Mouse (Mus musculus): ENCODE data around the gene Cit. TPM values are rescaled to one million over a fixed set of nuclear protein-coding genes. Genes with fewer than 3 reads are reported as not detected.
"Not testable (repeated sequence)": the region's sequence is repeated elsewhere in the genome, so short reads cannot be mapped to it uniquely, and the experiment has no call there.

Cit gene
- total RNA-seq (2015) (21.5 and 29.3 TPM in 2 replicates), total RNA-seq (2017) (22.3 and 49.3 TPM in 2 replicates)

DNA sequence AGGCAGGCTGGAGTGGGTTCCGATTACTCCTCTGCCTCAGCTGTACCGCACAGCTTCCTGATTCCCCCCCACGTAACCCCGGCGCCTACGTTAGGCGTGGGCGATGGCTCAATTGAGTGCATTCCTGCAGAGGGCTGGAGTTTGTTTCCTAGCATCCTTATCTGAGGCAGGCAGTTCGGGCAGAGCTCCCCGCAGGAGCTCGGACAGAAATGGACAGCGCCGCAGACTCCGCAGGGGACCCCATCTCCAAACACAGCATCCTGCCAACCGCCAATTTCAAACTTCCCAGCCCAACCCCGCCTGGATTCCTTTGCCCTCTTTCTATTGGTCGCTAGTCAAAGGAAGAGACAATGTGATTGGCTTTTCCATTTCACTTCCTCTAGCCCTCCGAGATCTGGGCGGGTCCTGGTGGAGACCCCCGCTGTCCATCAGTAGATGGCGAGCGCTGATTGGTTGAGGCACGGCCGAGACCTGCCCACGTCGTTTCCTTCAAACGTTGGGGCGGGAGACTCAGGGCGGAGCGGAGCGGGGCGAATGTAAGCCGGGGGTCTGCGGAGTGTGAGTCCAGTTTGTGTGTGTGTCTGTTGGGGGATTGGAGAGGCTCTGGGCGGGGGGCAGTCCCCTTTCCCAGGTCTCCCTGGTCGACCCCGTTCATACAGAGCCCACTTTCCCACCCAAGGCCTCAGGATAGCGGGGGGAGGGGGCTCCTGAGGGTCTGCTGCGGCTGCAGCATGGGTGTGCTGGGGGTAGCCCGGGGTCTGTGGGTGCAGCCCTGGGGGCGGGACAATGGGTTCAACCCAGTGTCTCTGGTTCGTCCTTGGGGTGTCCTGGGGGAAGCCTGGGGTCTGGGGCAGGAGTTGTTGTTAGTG is at the start of gene Cit:
Gene Cit (plus strand): TSS at position 513 of the 869 bp plus-strand sequence.
- ATAC-seq (replicated peaks; ENCODE audit: poor library complexity): peak; percentile 94

DNA sequence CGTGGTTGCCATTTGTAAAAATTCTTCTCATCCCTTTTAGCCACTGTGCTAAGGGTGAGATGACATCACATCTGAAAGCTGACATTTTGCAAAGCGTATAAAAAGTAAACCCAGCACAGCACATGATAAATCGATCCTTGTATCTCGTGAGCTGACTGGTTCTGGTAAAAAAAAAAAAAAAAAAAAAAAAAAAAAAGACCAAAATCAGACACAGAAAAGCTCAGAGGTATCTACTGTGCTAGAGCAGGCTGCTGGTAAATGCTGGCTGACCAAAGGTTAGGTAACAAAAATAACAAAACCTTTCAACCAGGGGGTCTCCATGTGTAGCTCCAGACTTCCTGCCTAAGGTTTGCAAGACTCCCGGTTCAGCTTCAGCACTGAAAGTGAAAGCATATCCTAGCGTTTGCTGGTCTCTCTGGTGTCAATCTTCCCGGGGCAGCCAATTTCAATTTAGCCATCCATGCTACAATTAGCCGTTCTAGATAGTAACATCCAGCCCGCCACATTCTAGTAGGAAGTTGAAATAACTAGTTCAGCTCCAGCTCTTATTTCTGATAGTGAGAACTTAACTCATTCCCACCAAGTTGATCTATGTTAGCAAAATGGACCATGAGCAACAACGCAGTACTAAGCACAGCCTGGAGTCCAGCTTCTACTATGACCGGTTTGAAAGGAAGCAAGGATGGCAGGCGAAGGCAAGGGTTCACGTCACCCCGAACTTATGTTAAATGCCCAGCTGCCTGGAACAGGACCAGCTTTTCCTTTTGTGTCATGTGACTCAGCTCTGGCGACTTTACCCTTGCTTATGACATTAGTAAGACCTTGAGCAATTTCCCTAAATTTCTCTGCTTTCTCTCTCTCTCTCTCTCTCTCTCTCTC is 45.8 kb upstream of the Cit start:
- ATAC-seq (replicated peaks; ENCODE audit: poor library complexity): peak; percentile 74

DNA sequence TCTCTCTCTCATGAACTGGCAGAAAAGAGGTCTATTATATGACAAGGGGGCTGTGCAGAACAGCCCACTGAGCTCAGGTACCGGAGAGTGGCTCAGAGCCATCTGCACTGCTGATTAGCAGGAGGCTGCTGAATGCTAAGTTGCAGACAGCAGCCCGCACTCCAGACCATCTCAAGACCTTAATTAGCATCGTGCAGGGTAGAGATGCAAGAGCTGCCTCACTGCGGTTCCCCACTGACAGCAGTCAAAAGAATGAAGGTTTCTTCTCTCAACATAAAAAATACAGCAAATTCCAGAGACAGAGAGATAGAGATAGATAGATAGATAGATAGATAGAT is 45.2 kb upstream of the Cit start:
- ATAC-seq (replicated peaks; ENCODE audit: poor library complexity): peak; percentile 64

DNA sequence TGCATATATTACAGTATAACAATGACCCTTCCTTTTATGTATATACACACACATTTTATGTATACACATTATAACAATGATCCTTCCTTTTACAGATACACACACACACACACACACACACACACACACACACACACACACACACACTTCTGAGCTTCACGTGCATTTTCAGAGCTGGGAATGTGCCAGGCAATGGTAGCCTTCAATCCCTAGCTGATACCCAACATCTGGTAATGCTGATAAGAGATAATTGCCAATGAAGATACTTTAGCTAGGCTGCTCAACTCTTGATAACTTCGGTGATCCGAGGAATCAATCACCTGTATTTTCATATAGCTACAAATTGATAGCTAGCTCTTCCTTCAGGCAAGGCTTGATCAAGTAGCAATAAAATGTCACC is 32.8 kb upstream of the Cit start:
- 0 out of 2 replicates have a peak, but pooled peaks have one; percentile 26 for ATAC-seq (replicated peaks; ENCODE audit: poor library complexity)

DNA sequence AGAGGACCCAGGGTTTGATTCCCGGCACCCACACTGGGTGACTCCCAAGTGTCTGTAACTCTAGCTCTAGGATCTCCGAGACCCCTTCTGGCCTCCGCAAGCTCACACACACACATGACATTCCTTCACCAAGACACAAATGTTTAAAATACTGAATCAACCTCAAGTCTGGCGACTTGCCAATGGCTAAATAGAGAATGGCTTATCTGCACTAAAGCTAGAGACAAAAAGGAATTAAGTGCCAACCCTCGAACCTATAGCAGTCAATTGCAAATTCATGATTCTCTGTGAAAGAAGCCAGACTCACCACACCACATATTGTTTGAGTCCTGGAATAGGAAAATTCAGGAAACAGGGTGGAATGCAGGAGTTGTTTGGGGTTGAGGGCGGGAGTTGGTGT is 28.1 kb upstream of the Cit start:
- ATAC-seq (replicated peaks; ENCODE audit: poor library complexity): no peak

DNA sequence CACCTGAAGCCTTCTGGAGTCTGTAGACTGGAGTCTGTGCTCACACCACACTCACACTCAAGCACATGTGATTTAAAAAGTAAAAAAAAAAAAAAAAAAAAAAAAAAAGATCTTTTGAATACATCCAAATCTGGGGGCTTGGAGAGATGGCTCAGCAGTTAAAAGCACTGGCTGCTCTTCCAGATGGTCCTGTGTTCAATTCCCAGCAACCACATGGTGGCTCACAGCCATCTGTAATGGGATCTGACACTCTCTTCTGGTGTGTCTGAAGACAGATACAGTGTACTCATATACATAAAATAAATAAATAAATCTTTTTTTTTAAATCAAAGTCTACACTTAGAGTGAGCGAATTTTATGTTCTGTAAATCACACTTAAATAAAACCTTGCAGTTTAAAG is 27.4 kb upstream of the Cit start:
- ATAC-seq (replicated peaks; ENCODE audit: poor library complexity): not testable (repeated sequence)

DNA sequence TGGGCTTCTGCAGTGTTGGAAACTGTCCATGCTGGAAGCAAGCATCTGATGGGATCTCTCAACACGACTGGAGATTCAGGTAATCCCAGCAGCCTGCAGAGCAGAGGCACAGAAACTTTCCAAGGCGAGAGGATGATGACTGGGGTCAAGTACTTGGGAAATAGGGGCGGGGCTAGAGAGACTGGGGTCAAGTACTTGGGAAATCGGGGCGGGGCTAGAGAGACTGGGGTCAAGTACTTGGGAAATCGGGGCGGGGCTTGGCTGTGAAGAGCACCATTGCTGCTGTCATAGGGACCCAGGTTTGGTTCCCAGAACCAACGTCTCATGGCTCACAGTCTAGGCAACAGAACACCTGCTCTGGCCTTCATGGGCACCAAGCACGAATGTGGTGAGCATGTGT is 25.1 kb upstream of the Cit start:
- ATAC-seq (replicated peaks; ENCODE audit: poor library complexity): peak; percentile 39; the same call in 1 of the 2 replicates

DNA sequence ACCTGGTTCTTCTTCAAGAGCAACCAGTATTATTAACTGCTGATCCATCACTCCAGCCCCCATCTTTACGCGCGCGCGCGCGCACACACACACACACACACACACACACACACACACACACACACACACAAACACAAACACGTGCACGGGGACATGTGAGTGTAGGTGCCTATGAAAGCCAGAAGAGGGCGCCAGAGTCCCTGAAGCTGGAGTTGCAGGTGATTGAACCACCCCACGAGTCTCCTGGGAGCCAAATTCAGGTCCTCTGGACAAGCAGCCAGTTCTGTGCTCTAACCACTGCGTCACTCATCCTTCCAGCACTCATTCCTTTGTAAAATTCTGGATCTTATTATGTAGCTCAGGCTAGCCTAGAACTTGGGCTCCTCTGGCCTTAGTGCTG is 23.9 kb upstream of the Cit start:
- ATAC-seq (replicated peaks; ENCODE audit: poor library complexity): no peak

DNA sequence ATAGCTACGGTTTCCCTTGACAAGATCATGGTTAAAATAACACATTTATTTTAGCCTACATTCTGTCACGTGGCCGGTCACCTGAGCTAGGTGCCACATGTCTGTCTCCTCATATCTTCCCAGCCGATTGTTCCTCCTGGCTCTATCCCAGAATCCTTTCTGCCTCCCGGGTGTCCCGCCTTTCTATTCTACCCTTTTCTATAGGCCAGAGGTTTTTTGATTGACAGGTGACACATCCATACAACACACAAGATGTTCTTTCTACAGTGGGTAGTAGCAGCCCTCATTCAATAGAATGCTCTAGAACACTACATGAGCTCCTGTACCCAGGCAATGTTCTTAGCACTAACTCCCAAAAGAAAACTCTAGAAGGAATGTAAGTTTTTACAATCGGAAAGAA is 23.2 kb upstream of the Cit start:
- ATAC-seq (replicated peaks; ENCODE audit: poor library complexity): no peak

DNA sequence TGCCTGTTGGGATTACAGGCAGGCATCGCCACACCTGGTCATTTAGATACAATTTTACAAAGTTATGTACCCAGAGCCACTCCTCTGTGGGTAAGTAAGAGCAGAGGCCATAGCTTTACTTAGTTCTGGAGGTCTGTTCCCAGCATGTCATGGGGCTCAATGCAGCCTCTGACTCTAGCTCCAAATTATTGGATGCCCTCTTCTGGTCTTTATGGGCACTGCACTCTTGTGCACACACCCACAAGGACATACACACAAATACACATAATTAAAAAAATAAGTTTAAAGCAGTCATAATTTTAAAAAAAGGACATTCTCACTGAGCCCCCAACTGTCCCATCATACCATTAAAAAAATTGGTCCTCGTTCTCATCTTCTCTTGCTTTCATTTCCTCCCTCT is 12.3 kb upstream of the Cit start:
- no peak for ATAC-seq (replicated peaks; ENCODE audit: poor library complexity)

DNA sequence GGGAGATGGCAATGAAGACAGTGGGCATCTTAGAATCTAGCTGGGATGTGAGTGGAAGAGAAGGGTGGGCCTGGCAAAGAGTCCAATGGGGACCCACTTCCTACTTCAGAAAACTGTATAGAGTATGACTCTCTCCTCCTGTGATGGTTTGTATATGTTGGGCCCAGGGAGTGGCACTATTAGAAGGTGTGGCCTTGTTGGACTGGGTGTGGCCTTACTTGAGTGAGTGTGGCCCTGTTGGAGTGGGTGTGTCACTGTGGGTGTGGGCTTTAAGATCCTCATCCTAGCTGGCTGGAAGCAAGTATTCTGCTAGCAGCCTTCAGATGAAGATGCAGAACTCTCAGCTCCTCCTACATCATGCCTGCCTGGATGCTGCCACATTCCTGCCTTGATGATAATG is 11.3 kb upstream of the Cit start:
- not testable (repeated sequence) for ATAC-seq (replicated peaks; ENCODE audit: poor library complexity)

DNA sequence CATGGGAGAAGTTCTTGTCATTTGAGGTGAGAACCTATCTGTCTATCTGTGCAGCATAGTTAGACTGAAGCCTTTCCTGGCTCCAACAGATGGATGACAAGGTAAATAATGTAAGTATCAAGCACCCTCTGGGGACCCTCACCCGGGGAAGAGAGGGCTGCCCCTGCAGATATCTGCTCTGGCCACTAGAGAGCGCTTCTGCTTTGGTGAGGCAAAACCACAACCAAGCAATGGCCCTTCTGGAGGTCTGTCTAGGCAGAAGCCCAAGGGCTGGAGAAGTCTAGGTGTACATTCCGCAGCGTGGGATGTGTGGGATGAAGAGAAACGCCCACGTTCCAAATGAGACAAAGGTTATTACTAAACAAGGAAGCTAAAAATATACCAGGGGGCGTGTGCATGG is 9.8 kb upstream of the Cit start:
- ATAC-seq (replicated peaks; ENCODE audit: poor library complexity): peak; percentile 66

DNA sequence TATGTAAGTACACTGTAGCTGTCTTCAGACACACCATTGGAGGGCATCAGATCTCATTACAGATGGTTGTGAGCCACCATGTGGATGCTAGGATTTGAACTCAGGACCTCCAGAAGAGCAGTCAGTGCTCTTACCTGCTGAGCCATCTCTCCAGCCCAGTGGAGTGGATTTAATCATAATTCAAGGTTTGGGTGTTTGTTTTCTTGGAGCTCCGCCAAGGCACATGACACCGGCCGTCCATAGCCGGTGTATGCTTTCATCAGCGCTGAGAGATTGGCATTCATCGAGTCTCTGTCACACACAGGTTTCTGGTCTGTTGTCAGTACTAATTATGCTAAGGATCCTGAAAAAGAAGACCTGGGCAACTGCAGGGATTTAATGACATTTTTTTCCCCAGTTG is 7.0 kb upstream of the Cit start:
- ATAC-seq (replicated peaks; ENCODE audit: poor library complexity): 0 out of 2 replicates have a peak, but pooled peaks have one; percentile 35

DNA sequence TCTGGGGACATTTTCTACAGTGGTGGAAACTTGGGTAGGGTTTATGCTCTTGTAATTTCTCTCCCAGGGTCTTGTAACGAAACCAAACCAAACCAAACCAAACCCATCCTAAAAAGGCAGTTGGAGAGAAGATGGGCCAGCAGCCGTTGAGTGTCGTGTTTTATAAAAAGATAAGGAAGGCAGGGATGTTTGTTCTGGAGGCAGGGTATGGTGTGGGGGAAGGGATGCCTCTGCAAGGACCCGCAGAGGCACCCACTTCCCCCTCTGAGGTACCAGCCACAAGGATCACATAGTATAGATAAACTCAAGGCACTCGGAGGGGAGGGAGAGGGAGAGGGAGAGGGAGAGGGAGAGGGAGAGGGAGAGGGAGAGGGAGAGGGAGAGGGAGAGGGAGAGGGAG is 4.6 kb upstream of the Cit start:
- no peak for ATAC-seq (replicated peaks; ENCODE audit: poor library complexity)

DNA sequence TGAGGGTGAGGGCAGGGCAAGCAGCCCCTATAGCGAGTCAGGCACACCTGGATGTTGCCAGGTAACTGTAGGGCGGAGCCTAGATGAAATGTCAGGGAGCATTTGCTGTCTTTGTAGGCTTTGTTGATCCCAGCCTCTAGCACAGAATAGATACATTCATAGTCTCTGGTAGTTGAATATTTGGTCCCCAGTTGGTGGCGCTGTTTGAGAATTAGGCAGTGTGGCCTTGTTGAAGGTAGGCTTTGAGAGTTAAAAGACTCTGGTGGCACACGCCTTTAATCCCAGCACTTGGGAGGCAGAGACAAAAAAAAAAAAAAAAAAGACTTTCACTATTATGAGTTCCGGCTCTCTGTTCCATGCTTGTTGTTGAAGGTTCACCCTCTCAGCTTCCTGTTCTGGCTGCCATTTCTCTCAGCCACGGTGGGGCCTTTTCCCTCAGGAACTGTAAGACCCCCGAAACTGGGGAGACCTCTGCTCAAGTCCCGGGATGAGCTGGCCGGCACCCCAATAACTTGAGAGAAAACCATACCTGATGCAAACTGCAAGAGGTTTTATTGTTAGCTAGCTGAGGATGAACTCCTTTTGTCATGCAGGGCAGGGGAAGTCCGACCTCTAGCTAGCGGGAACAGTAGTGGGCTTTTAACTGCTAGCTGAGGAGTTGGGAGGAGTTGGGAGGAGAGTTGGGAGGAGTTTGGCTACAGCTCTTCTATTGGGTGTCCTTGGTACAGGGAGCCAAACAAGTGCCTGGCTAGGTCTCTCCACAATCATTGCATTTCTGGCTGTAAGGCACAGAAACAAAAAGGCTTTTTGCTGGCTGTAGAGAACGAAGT is 3.9 kb upstream of the Cit start:
- no peak for ATAC-seq (replicated peaks; ENCODE audit: poor library complexity)

DNA sequence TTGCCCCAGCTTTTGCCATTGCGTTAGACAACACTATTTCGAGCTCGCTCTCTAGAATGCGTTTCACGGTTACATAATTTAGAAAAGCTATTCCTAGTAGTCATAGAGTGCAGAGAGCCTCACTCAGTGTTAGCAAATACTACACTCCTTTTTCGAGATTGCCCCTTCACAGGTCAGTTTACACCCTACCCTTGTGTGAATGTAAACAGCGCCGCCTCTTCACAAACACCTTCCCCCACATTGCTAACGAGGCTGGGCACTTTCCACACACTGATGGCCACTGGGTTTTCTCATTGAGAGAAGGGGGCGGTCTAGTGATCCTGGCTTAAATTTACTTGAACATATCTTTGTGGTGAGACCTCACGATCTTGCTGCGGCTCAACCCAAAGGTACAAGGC is 711 bp upstream of the Cit start:
- ATAC-seq (replicated peaks; ENCODE audit: poor library complexity): peak; percentile 17

DNA sequence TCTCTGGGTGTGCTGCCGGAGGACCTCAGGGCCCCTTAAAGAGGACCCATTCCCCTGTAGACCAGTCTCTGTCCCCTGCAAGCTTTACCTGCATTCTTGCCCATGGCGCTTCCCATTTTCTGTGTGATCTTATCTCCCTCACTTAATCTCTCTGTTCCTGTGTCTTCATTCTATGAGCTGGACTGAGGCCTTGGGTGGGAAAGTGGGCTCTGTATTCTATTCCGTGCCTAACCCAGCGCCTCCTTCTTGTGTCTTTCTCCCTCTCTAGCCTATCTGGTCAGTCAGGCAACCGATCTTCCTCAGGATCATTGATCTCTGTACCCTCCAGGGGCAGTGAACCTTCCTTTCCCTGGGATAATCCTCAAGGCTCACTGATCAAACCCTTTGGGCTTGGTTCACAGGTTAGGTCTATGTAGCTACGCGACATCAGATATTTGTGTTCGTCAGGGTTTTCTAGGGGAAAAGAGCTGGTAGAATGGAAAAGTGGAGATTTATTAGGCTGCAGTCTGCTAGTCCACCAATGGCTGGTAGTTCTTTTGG is 627 bp downstream of the Cit start:
- no peak for ATAC-seq (replicated peaks; ENCODE audit: poor library complexity)

DNA sequence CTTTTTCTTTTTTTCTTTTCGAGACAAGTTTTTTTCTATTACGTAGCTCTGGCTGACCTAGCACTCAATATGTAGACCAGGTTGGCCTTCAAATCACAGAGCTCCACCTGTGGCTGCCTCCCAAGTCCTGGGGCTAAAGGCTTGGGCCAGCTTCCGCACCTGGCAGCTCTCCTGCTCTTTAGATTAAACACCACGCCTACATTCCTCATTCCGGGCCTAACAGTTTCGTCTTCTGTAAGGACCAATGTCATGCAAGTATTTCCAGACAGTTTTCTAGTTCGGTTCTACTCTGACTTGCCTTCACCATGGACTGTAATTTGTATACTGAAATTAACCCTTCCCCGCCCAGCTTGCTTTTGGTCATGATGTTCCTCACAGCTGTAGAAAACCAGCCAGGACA is 2.1 kb downstream of the Cit start:
- ATAC-seq (replicated peaks; ENCODE audit: poor library complexity): no peak

DNA sequence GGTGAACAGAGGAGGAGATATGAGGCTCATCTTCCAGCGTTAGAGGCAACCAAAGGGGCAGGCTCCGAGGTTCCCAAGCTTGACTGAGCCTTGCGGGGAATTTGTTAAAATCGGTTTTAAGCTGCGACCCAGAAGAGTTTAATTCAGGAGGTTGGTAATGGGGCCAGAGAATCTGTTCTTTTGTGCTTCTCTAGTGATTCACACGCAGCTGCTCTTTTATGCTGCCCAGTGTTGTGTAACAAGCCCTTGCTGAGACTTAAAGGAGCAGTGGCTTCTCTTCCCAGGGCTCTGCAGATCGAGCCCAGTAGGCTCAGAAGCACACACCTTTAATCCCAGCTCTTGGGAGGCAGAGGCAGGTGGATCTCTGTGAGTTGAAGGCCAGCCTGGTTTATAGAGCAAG is 3.4 kb downstream of the Cit start:
- no peak for ATAC-seq (replicated peaks; ENCODE audit: poor library complexity)

DNA sequence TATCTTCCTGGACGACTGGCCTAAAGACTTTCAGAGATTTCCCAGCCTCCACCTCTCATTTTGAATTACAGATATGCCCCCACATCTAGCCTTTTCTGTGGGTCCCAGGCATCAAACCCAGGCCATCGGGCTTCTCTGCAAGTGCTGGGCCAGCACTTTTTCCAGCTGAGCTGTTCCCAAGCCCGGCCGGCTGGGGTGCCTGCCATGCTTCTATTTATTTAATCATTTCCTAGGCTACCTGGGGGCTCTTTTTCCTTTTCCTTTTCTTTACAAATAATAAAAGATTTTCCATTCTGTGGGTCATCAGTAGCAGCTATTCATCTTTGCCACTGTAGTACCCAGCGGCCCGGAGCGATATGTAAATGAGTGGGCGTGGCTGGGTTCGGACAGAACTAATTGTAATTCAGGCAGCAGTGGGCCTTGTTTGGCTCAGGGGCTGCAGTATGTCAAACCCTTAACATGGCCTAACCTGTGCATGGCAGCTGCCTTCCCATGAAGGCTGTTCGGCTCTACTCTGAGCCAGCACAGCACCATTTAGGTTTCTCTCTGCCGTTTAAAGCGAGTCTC is 4.3 kb downstream of the Cit start:
- ATAC-seq (replicated peaks; ENCODE audit: poor library complexity): no peak
